In genomic region chr3:31811232-31811631, GRCm38 (mm10) we compare ENCODE assay signal across 20 mouse cellular contexts.
"Had no signal": no experiment of that assay in that cellular context is flagged by ENCODE, and none has a peak within 500 bp of the region (broad histone marks: within the 10 kb centered on the region; RNA-seq: fewer than 3 reads in every experiment).

No protein-coding gene starts in this region.

- H3K27me3 ChIP-seq: kidney, embryonic 15.5 days; limb, embryonic 13.5 days; liver, embryonic 12.5 days; liver, embryonic 15.5 days; lung, embryonic 15.5 days; megakaryocyte, embryonic 14.5 days; stomach, embryonic 15.5 days had no signal

- H3K36me3 ChIP-seq: kidney, embryonic 15.5 days; limb, embryonic 10.5 days; limb, embryonic 13.5 days; liver, embryonic 12.5 days; liver, embryonic 15.5 days; lung, embryonic 15.5 days; stomach, embryonic 15.5 days had no signal

- H3K4me1 ChIP-seq: kidney, embryonic 15.5 days; limb, embryonic 13.5 days; liver, embryonic 12.5 days; liver, embryonic 15.5 days; lung, embryonic 15.5 days; megakaryocyte, embryonic 14.5 days; stomach, embryonic 15.5 days had no signal

- H3K9me3 ChIP-seq: kidney, embryonic 15.5 days; limb, embryonic 10.5 days; liver, embryonic 12.5 days; liver, embryonic 15.5 days; lung, embryonic 15.5 days; stomach, embryonic 15.5 days had no signal

- ATAC-seq: liver, embryonic 12.5 days had no signal

- DNase-seq: kidney, adult 8-10 months; kidney, postnatal 10 days; kidney, postnatal 36 days; liver; lung, adult 18-20 months; lung, postnatal 10 days; lung, postnatal 36 days; midbrain, embryonic 14.5 days; right cerebral cortex, postnatal 25 days; spleen, adult 18-20 months; thymus, postnatal 25 days had no signal

- H3K4me3 ChIP-seq: kidney, embryonic 15.5 days; limb, embryonic 10.5 days; limb, embryonic 13.5 days; liver, embryonic 12.5 days; liver, embryonic 15.5 days; lung, embryonic 15.5 days; megakaryocyte, embryonic 14.5 days; stomach, embryonic 15.5 days had no signal

- H3K9ac ChIP-seq: kidney, embryonic 15.5 days; limb, embryonic 13.5 days; liver, embryonic 12.5 days; liver, embryonic 15.5 days; lung, embryonic 15.5 days; stomach, embryonic 15.5 days had no signal

- H3K4me2 ChIP-seq: kidney, embryonic 15.5 days; limb, embryonic 13.5 days; liver, embryonic 12.5 days; liver, embryonic 15.5 days; lung, embryonic 15.5 days; midbrain, embryonic 11.5 days; stomach, embryonic 15.5 days had no signal

- H3K27ac ChIP-seq: kidney, embryonic 15.5 days; limb, embryonic 10.5 days; limb, embryonic 13.5 days; liver, embryonic 12.5 days; liver, embryonic 15.5 days; lung, embryonic 15.5 days; stomach, embryonic 15.5 days had no signal
